In the genomic region with DNA sequence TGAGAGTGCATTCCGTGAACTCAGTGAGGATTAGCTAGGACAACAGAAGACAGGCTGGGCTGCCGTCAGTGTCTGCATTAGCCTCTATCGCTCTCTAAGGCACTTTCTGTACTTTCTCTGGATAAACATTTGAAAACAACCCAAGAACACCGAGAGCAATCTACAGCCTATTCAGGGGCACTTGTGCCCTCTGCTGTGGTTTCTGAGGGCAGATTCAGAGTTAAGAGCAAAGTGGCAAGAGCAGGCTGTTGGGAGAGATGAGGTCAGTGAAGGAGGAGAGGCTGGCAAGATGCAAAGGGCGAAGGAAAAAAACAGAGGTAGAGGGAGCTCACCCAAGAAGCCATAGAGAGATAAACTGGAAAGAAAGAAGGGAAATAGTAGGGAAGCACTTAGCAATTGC, we compare ENCODE assay signal across 21 mouse cellular contexts. TPM values are rescaled to one million over a fixed set of nuclear protein-coding genes. Genes with fewer than 3 reads are reported as not detected.
DNase-seq lines count a peak whose midpoint lies in the region; ATAC-seq and TF ChIP-seq lines count a peak whose summit lies in the region.
"Had no signal": no experiment of that assay in that cellular context is flagged by ENCODE, and none has a peak within 500 bp of the region (broad histone marks: within the 10 kb centered on the region; RNA-seq: fewer than 3 reads in every experiment).

No protein-coding gene starts in this region.

- no peaks in the 10 kb centered on the region for H3K4me1 ChIP-seq in lung, adult 2 months (ENCODE audit: control insufficient read depth, insufficient read depth, low read length)
- H3K4me1 ChIP-seq: embryonic facial prominence, embryonic 13.5 days; forebrain, embryonic 12.5 days; heart, embryonic 15.5 days had no signal

- no peak overlapping the region for H3K4me3 ChIP-seq in lung, adult 2 months (replicated peaks; ENCODE audit: extremely low read depth, low read depth, low read length)
- H3K4me3 ChIP-seq: embryonic facial prominence, embryonic 13.5 days; forebrain, embryonic 12.5 days; heart, adult 2 months; heart, embryonic 15.5 days had no signal

- TF ChIP-seq CTCF in lung, adult 2 months (IDR thresholded peaks at IDR 0.05; ENCODE audit: insufficient read depth, low read length) = no peak

- 70% methylated on average over 5 of the region's 5 CpGs for WGBS in lung, adult 2 months

- no peak for TF ChIP-seq POLR2A in lung, adult 2 months (IDR thresholded peaks at IDR 0.05; ENCODE audit: borderline replicate concordance, extremely low read depth, low read depth, low read length)

- no peak for ATAC-seq in granulocyte monocyte progenitor cell, adult 5-6 weeks (replicated peaks; ENCODE audit: poor library complexity, severe bottlenecking)
- ATAC-seq: CD4-positive, CD25-positive, alpha-beta regulatory T cell, adult 4 months; forebrain, embryonic 16.5 days had no signal

- DNase-seq in ovary, adult 18-20 months (ENCODE audit: low spot score) = peak; percentile 45
- DNase-seq in ovary, postnatal 10 days (ENCODE audit: low spot score) = no peak
- DNase-seq in lung, adult 2 months = peak; percentile 49
- peak; percentile 68 for DNase-seq in lung, postnatal 25 days (ENCODE audit: low spot score)
- DNase-seq in layer of hippocampus, adult 18-20 months (ENCODE audit: low spot score in 2 of 2) = no peak
- no peak for DNase-seq in layer of hippocampus, postnatal 36 days
- DNase-seq: adrenal gland, adult 8-10 months; adrenal gland, postnatal 36 days; B cell, adult 2 months; cerebellum, adult 11 months; cerebellum, adult 8-10 months; cerebellum, postnatal 14 days; gastrocnemius, postnatal 10 days; heart, adult 2 months; heart, postnatal 14 days had no signal

RNA-seq across cellular contexts. Expression of a gene that starts 53.0 kb away (rescaled TPM):
- 2.3 and 2.7 TPM in 2 replicates for polyA plus RNA-seq in lung, adult 2 months (2012; rRNA removed)
- total RNA-seq in layer of hippocampus, adult 18-20 months (2021) = 1 to 10 TPM; 4.5 to 5.0 TPM
- total RNA-seq in layer of hippocampus, postnatal 36 days (2021) = 1 to 10 TPM; 4.7 to 6.2 TPM
- 22.4 and 23.8 TPM in 2 replicates for total RNA-seq in granulocyte monocyte progenitor cell, adult 5-6 weeks (2014; fragmentation: Nextera tagmentation)
- 10.8 and 29.0 TPM in 2 replicates for total RNA-seq in granulocyte monocyte progenitor cell, adult 5-6 weeks (2017)

Comparison
In these comparisons a context has a peak if more than half of its experiments do, and no peak if none do; other contexts are left out.
1. DNase-seq: peak in ovary, adult 18-20 months (single experiment), lung, adult 2 months (single experiment) and lung, postnatal 25 days (single experiment); none in ovary, postnatal 10 days (single experiment), layer of hippocampus, adult 18-20 months (0 of 2) and layer of hippocampus, postnatal 36 days (0 of 2).